Mouse (Mus musculus): ENCODE data around the gene Adck1.
"Not testable (repeated sequence)": the region's sequence is repeated elsewhere in the genome, so short reads cannot be mapped to it uniquely, and the experiment has no call there.

GRCm38 (mm10) chr12:88370321-88370720, 10.0 kb downstream of the Adck1 start:
- TF ChIP-seq POLR2A (IDR thresholded peaks at IDR 0.05; ENCODE audit: low read depth, low read length); CTCF (IDR thresholded peaks at IDR 0.05; ENCODE audit: extremely low read depth, insufficient read length, insufficient replicate concordance, low read depth, low read length): not testable (repeated sequence)

All from small intestine, adult 2 months (tissue).